Mouse (Mus musculus): ENCODE results near the gene Gm10912.
A peak's percentile ranks its signal among the peaks of the same experiment; 100 is the strongest.
"Not testable (repeated sequence)": the region's sequence is repeated elsewhere in the genome, so short reads cannot be mapped to it uniquely, and the experiment has no call there.

The Gm10912 gene

GRCm38 (mm10) chr2:104068450-104068849, 2.8 kb downstream of the Gm10912 start, which contains the start of gene Gm10799:
Gene Gm10799, minus strand, starts transcription at chr2:104068550.
- DNase-seq (ENCODE audit: low spot score in 2 of 2): not testable (repeated sequence)

DNA sequence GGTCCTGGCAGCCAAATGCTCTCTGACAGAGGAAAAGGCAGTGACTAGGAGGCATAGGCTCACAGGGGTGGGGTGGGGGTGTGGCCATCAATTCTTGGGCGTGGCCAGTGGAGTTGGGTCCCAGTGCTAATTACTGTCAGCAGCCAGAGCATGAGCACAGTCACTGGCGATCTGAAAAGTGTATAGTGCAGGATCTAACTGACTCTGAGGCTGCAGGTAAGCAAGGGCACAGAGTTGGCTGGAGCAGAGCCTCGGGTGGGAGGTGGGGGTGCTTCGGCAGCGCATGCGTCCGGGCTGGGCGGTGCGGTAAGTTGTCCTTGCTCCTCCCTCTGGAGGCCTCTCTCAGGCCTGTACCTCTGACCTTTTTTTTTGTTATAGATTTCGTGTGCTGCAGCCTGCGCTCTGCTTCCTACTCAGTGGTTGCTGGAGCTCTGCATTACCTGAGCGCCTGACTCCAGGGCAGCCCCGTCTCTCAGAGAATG, 4.1 kb downstream of the Gm10912 start, which contains the start of gene Cd59b:
Cd59b (plus strand) TSS at position 146 of the 482 bp plus-strand sequence.
- DNase-seq (ENCODE audit: low spot score in 2 of 2): peak in 1 of 2 experiments; percentile 16

GRCm38 (mm10) chr2:104078285-104078684, 12.7 kb downstream of the Gm10912 start:
- DNase-seq (ENCODE audit: low spot score in 2 of 2): not testable (repeated sequence)

- not testable (repeated sequence) for DNase-seq (ENCODE audit: low spot score in 2 of 2)
Observed at GRCm38 (mm10) chr2:104081436-104082050, 15.9 kb downstream of the Gm10912 start.

DNA sequence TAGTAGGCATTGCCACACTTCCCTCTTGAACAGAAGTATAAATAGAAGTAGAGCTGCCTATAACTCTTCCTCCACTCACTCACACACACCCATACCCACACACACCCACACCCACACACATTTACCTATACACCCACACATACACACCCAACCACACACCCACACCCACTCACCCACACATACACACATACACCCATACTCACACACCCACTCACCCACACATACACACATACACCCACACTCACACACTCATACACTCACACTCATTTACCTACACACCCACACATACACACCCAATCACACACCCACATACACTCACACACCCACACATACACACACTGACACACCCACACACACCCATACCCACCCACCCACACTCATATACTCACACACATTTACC, 16.8 kb downstream of the Gm10912 start:
- DNase-seq (ENCODE audit: low spot score in 2 of 2): no peak

DNA sequence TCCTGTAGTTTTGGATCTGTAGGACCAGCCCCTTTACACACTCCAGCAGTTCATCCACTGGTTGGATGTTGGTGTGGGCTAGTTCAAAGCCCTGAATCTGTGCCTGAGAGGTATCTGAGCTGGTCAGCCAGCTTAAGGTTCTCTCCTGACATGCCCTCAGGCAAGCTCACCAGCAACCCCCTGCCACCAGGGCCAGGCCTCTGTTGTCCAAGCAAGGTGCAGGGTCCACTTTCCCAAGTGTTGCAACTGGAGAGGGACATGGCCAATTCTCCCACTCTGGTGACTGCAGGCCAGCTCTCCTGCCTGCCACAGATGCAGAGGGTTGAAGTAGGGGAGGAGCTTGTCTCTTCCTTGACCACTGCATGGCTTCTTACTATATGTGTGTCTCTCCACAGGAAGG, 18.4 kb downstream of the Gm10912 start:
- DNase-seq (ENCODE audit: low spot score in 2 of 2): not testable (repeated sequence)

DNA sequence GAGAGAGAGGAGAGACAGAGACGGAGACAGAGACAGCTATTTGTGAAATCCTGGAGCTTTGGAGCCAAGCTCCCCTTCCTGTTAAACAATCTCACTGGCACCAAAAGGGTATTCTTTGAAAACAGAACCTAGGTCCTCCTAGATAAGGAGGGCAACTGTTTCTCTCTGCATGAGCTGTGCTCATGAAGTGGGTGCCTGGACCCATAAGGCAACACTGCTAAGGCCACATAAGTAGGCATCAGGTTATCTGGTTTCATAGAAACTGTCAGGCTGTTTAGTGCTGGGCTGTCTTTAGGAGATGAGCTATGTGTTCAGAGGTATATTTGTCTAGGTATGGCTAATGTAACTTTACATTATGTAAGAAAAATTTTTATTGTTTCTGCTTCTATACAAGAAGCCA, 21.9 kb downstream of the Gm10912 start:
- not testable (repeated sequence) for DNase-seq (ENCODE audit: low spot score in 2 of 2)

GRCm38 (mm10) chr2:104093305-104093704, 27.7 kb downstream of the Gm10912 start:
- DNase-seq (ENCODE audit: low spot score in 2 of 2): no peak

- peak in 1 of 2 experiments; percentile 32 for DNase-seq (ENCODE audit: low spot score in 2 of 2)
Observed at GRCm38 (mm10) chr2:104095741-104096213, 30.2 kb downstream of the Gm10912 start, which contains the start of gene Cd59a. Gene Cd59a, plus strand, starts transcription at chr2:104095801.

GRCm38 (mm10) chr2:104096256-104096655, 30.6 kb downstream of the Gm10912 start:
- DNase-seq (ENCODE audit: low spot score in 2 of 2): no peak

DNA sequence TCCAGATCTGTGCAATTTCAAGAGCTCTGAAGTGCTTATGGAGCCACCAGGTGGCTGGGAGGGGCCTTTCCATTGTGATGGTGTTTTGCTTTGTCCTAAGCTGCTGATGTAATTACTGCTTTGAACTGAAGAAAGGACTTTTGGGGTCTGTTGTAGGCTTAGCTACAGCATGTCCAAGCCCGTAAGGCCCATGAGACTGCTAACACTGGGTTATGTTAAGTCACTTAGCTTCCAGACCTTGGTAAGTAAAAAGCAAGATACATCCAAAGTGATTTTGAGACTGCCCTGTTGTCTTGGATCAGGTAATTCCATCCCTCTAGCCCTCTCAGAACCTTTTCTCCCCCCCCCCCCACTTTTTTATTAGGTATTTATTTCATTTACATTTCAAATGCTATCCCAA, 31.2 kb downstream of the Gm10912 start:
- not testable (repeated sequence) for DNase-seq (ENCODE audit: low spot score in 2 of 2)

DNA sequence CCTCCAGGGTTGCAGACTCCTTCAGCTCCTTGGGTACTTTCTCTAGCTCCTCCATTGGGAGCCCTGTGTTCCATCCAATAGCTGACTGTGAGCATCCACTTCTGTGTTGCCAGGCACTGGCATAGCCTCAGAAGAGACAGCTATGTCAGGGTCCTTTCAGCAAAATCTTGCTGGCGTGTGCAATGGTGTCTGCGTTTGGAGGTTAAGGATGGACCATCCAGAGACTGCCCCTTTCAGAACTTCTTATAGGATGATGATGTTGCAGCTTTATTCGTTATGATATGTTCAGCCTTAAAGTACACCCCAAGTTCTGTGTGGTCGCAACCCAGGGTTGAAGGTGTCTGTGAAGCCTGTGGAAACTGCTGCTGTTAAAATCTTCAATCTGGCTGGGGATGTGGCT, 31.8 kb downstream of the Gm10912 start:
- not testable (repeated sequence) for DNase-seq (ENCODE audit: low spot score in 2 of 2)

DNA sequence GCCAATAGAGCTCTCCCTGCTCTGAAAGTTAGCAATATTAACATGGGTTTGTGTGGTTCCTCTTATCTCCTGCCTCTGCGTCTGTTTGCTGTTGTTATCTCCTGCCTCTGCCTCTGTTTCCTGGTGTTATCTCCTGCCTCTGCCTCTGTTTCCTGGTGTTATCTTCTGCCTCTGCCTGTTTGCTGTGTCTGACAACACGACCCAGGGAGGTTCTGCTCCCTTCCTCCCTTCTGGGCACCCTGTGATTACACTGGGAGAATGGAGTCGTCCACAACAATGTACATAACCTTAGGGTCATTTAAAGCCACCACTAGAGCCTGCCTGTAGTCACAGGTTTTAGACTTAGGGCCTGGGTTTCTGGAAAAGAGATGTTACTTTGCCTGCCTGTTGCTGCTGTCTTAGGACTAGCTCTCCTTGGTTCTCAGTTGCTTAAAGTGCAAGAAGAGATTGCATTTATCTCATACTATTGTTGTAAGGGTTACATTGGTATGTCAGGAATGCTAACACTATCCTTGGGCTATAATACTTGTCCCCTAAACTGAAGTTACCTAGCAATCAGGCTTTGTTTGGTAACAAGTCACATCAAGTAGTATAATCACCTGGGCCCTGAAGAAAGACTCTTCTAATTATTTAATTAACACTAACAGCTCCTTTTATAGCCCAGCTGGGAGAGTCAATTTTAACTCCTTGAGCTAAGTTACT, 33.1 kb downstream of the Gm10912 start:
- DNase-seq (ENCODE audit: low spot score in 2 of 2): no peak

DNA sequence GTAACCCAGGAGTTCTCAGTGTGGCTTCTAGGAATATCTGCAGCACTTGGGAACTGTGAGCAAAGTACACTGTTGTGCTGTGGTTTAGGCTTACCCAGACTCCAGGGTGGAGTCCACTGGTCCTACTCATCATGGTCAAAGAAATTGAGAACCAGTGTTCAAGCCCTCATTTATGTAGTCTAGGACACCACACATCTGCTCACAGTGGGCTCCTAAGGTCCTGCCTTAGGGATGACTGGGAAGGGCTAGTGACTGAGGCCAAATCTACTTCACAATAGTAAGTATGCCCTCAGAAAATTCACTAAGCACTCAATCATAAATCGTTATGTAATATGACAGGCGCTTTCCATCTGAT, 33.6 kb downstream of the Gm10912 start:
- no peak for DNase-seq (ENCODE audit: low spot score in 2 of 2)

DNA sequence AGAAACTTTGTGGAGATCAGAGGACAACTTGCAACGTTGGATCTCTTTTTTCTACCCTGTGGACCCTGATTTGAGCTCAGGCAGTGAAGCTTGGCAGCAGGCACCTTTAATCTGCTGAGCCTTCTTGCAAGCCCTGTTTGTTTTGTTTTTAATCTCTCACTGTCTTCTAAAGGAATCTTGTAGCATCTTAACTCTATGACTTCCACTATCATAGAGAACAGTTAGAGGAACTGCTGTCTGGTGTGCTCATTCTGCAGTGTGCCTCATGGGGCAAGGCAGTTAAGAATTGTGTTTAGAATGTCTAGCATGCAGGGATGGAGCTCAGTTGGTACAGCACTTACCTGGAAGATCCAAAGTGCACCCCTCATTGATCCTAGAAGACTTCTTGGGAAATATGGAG, 34.3 kb downstream of the Gm10912 start:
- no peak for DNase-seq (ENCODE audit: low spot score in 2 of 2)

DNA sequence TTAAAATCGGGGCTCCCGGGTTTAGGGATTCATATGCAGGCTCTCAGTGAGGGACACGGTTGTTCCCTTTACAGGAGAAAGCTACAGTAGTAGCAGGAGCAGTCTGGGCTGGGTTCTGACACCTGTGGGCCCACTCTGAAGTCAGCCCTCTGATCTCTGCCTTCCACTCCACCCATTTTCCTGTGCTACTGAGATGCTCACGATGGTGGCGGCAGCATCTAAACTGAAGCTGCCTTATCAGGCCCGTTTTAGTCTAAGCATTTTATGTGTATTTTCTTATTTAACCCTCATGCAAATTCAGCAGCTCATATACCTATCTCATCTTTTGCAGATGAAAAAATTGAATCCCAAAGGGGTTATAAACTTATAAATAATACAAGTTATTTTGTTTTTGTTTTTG, 39.2 kb downstream of the Gm10912 start:
- DNase-seq (ENCODE audit: low spot score in 2 of 2): no peak

GRCm38 (mm10) chr2:104109021-104109420, 43.4 kb downstream of the Gm10912 start:
- not testable (repeated sequence) for DNase-seq (ENCODE audit: low spot score in 2 of 2)

DNA sequence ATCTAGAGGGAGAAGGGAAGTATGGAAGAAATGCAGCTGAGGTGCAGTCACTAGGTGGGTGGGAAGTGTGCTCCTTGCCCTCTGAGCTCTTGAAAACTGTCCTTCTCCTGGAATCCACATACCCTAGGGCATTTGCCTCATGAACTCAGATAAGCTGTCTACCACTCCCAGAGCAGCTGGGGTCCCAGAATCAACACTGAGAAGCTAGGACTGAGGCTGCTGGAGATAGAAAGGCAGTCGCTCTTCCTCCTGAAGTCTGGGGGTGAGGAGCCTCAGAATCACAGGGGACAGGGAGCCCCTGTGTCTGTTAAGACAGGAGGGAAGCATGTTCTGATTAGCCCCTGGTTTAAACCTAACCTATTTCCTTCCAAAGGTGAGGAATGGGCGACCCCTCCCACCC, 43.9 kb downstream of the Gm10912 start:
- no peak for DNase-seq (ENCODE audit: low spot score in 2 of 2)

GRCm38 (mm10) chr2:104110031-104110430, 44.4 kb downstream of the Gm10912 start:
- DNase-seq (ENCODE audit: low spot score in 2 of 2): no peak

- DNase-seq (ENCODE audit: low spot score in 2 of 2): not testable (repeated sequence)
Observed at GRCm38 (mm10) chr2:104111170-104111797, 45.7 kb downstream of the Gm10912 start.

GRCm38 (mm10) chr2:104113563-104113962, 47.9 kb downstream of the Gm10912 start:
- not testable (repeated sequence) for DNase-seq (ENCODE audit: low spot score in 2 of 2)

DNA sequence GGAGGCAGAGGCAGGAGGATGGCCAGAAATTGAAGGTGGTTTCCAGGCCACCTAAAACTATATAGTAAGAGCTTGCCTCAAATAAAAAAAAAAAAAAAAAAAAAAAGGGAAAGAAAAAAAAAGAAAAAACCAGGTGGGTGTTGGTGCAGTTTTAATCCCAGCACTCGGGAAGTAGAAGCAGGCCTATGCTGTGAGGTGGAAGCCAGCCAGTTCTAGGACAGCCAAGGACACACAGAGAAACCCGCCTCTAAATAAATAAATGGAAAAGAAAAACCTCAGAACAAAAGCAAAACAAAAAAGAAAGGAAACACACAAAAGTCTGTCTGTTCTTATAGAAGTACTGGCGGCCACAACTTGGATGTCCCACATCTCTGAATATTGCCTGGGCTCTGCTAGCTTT, 49.3 kb downstream of the Gm10912 start:
- DNase-seq (ENCODE audit: low spot score in 2 of 2): no peak
